8 mouse cellular contexts compared by ENCODE assay signal in the genomic region with DNA sequence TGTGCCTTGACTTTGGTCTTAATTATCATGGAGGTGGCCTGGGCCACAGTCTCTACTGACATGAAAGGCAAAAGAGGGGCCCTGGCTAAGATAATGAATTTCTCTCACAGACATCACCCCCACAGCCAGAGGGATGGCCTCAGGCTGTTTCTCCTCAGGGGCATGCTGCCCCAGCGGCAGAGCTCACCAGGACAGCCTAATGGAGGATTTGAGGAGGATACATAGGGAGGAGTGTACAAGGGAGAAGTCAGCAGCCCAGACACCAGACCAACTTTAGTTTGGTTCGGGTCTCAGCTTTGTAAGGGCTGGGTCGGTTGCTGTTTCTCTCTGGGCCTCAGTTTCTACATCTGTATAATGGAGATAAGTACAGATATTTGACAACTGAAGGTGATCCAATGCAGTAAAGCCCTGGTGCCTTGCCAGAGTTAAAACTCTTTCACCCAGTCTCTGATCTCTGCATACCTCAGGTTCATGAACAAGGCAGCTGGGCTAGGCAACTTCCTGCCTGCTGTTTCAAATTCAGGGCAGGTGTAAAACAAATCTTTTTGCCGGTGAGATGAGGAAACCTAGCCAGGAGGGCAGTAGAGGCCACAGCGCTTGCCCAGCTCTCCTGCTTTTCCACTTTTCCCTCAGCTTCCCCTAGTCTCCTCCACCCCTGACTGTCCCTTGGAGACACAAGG. TPM values are rescaled to one million over a fixed set of nuclear protein-coding genes. Genes with fewer than 3 reads are reported as not detected.
DNase-seq lines count a peak whose midpoint lies in the region; ATAC-seq and TF ChIP-seq lines count a peak whose summit lies in the region.

No protein-coding gene starts in this region.

- peak overlapping the region; percentile 33; the same call in 1 of the 2 replicates for H3K4me2 ChIP-seq in neural tube, embryonic 13.5 days
- peak overlapping the region; percentile 8; the same call in 1 of the 2 replicates for H3K4me2 ChIP-seq in liver, embryonic 16.5 days (ENCODE audit: low read depth, low read length)

- peak; percentile 41; the same call in 1 of the 2 replicates for ATAC-seq in neural tube, embryonic 13.5 days (ENCODE audit: low read depth)
- ATAC-seq in liver, embryonic 16.5 days (ENCODE audit: low read depth), result no peak
- no peak for ATAC-seq in megakaryocyte progenitor cell, adult 5-6 weeks (replicated peaks; ENCODE audit: poor library complexity)

- no peak for TF ChIP-seq POLR2A in cerebellum, adult 2 months (IDR thresholded peaks at IDR 0.05; ENCODE audit: borderline replicate concordance, insufficient read depth, low read length)

- peaks cover 31% of the 10 kb centered on the region for H3K4me1 ChIP-seq in heart, embryonic 10.5 days
- H3K4me1 ChIP-seq in neural tube, embryonic 13.5 days (replicated peaks), result peaks cover 10% of the 10 kb centered on the region
- H3K4me1 ChIP-seq in liver, embryonic 16.5 days (ENCODE audit: control insufficient read depth, low read depth, low read length), result no peaks in the 10 kb centered on the region
- H3K4me1 ChIP-seq in cerebellum, adult 2 months (ENCODE audit: control insufficient read depth, insufficient read depth, low read length), result peaks cover 9% of the 10 kb centered on the region

- H3K36me3 ChIP-seq in heart, embryonic 10.5 days, result no peaks in the 10 kb centered on the region
- H3K36me3 ChIP-seq in neural tube, embryonic 13.5 days, result no peaks in the 10 kb centered on the region
- no peaks in the 10 kb centered on the region for H3K36me3 ChIP-seq in liver, embryonic 16.5 days (ENCODE audit: control insufficient read depth, insufficient read depth)

- no peak for DNase-seq in heart, embryonic 10.5 days (ENCODE audit: low spot score)
- DNase-seq in heart, adult 8-10 months (ENCODE audit: low spot score), result no peak
- DNase-seq in neural tube, embryonic 10.5 days (ENCODE audit: extremely low spot score, low spot score), result no peak
- no peak for DNase-seq in ovary, postnatal 14 days (ENCODE audit: low spot score)
- DNase-seq in cerebellum, adult 2 months, result no peak

- H3K9me3 ChIP-seq in heart, embryonic 10.5 days, result no peaks in the 10 kb centered on the region
- H3K9me3 ChIP-seq in neural tube, embryonic 13.5 days, result no peaks in the 10 kb centered on the region
- H3K9me3 ChIP-seq in liver, embryonic 16.5 days (replicated peaks; ENCODE audit: control insufficient read depth, low read length), result no peaks in the 10 kb centered on the region

- peak overlapping the region; percentile 82 for H3K27ac ChIP-seq in heart, embryonic 10.5 days
- 0 out of 2 replicates have a peak overlapping the region, but pooled peaks have one; percentile 75 for H3K27ac ChIP-seq in neural tube, embryonic 13.5 days (replicated peaks)
- H3K27ac ChIP-seq in liver, embryonic 16.5 days (ENCODE audit: low read length), result peak overlapping the region; percentile 25; the same call in 1 of the 2 replicates
- H3K27ac ChIP-seq in cerebellum, adult 2 months (ENCODE audit: insufficient read depth, low read length), result no peak overlapping the region

- no peak overlapping the region for H3K9ac ChIP-seq in neural tube, embryonic 13.5 days
- H3K9ac ChIP-seq in liver, embryonic 16.5 days (ENCODE audit: low read depth, low read length), result peak overlapping the region; percentile 40; the same call in 1 of the 2 replicates

- H3K27me3 ChIP-seq in heart, embryonic 10.5 days (ENCODE audit: insufficient read depth, poor library complexity, severe bottlenecking), result peaks cover 3% of the 10 kb centered on the region; the same call in 1 of the 2 replicates
- no peaks in the 10 kb centered on the region for H3K27me3 ChIP-seq in neural tube, embryonic 13.5 days
- no peaks in the 10 kb centered on the region for H3K27me3 ChIP-seq in liver, embryonic 16.5 days (ENCODE audit: control insufficient read depth, insufficient read depth, low read depth, low read length)
- H3K27me3 ChIP-seq in cerebellum, adult 2 months (ENCODE audit: control insufficient read depth, insufficient read depth, low read length), result no peaks in the 10 kb centered on the region

- TF ChIP-seq CTCF in cerebellum, adult 2 months (IDR thresholded peaks at IDR 0.05; ENCODE audit: borderline replicate concordance, insufficient read depth, low read depth, low read length), result no peak

- 77% methylated on average over 5 of the region's 5 CpGs for WGBS in heart, embryonic 10.5 days
- WGBS in neural tube, embryonic 13.5 days, result 81% methylated on average over 5 of the region's 5 CpGs
- WGBS in liver, embryonic 16.5 days (ENCODE audit: insufficient replicate concordance), result 25% methylated on average over 5 of the region's 5 CpGs
- whole genome bisulfite sequencing in cerebellum, adult 2 months, result 76% methylated on average over 5 of the region's 5 CpGs

- 0 out of 2 replicates have a peak overlapping the region, but pooled peaks have one; percentile 33 for H3K4me3 ChIP-seq in heart, embryonic 10.5 days
- H3K4me3 ChIP-seq in neural tube, embryonic 13.5 days, result no peak overlapping the region
- H3K4me3 ChIP-seq in liver, embryonic 16.5 days (ENCODE audit: low read depth, low read length), result peak overlapping the region; percentile 38
- no peak overlapping the region for H3K4me3 ChIP-seq in cerebellum, adult 2 months (replicated peaks; ENCODE audit: insufficient read depth, low read depth, low read length)

RNA-seq across cellular contexts. Expression of a gene that starts 0.9 kb away (rescaled TPM):
- 0.58 and 1.2 TPM in 2 replicates for polyA plus RNA-seq in heart, embryonic 10.5 days (2016; fragmentation: Nextera tagmentation; extraction: Ambion mirVana)
- 1 to 10 TPM in 3 of 4 experiments, under 1 TPM in 1; 0.97 to 2.0 (median 1.1) TPM for total RNA-seq in heart, adult 8-10 months (2022)
- 0.87 and 1.1 TPM in 2 replicates for polyA plus RNA-seq in neural tube, embryonic 13.5 days (2015; fragmentation: Nextera tagmentation; extraction: Ambion mirVana)
- 5.5 and 6.2 TPM in 2 replicates for polyA plus RNA-seq in liver, embryonic 16.5 days (2015; fragmentation: Nextera tagmentation; extraction: Ambion mirVana)
- 25.9 and 38.2 TPM in 2 replicates for total RNA-seq in megakaryocyte progenitor cell, adult 5-6 weeks (2015)
- total RNA-seq in megakaryocyte progenitor cell, adult 5-6 weeks (2017), result 113 and 122 TPM in 2 replicates
- polyA plus RNA-seq in cerebellum, adult 2 months (2012; rRNA removed), result 3.3 and 5.0 TPM in 2 replicates

RNA-seq across cellular contexts. Expression of a gene that starts 49.0 kb away (rescaled TPM):
- 182 and 205 TPM in 2 replicates for polyA plus RNA-seq in heart, embryonic 10.5 days (2016; fragmentation: Nextera tagmentation; extraction: Ambion mirVana)
- 10 to 100 TPM; 30.5 to 33.8 (median 31.8) TPM for total RNA-seq in heart, adult 8-10 months (2022)
- 261 and 281 TPM in 2 replicates for polyA plus RNA-seq in neural tube, embryonic 13.5 days (2015; fragmentation: Nextera tagmentation; extraction: Ambion mirVana)
- polyA plus RNA-seq in liver, embryonic 16.5 days (2015; fragmentation: Nextera tagmentation; extraction: Ambion mirVana), result 21.7 and 22.9 TPM in 2 replicates
- 52.7 and 60.6 TPM in 2 replicates for total RNA-seq in megakaryocyte progenitor cell, adult 5-6 weeks (2015)
- total RNA-seq in megakaryocyte progenitor cell, adult 5-6 weeks (2017), result 38.8 and 42.1 TPM in 2 replicates
- 134 and 151 TPM in 2 replicates for polyA plus RNA-seq in cerebellum, adult 2 months (2012; rRNA removed)

Comparison
In these comparisons a context has a peak if more than half of its experiments do, and no peak if none do; other contexts are left out.
1. H3K4me3 ChIP-seq: peak in heart, embryonic 10.5 days (single experiment) and liver, embryonic 16.5 days (single experiment); none in neural tube, embryonic 13.5 days (single experiment) and cerebellum, adult 2 months (single experiment).